Mouse (Mus musculus) lung, embryonic 14.5 days (tissue): ENCODE measurements at regions not wholly inside any gene's neighbourhood (a gene's known extent, or its start where the extent isn't known, plus 50 kb on each side); places are given as distances from the start of the nearest gene placed in this dataset.

Source experiments
- ATAC-seq: fragments of 200-750 bp; cut with Nextera tagmentation; 2 replicates; pipeline ENCODE4 v1.8.0; 2017; ENCODE audit warnings: mild to moderate bottlenecking, moderate TSS enrichment, moderate library complexity; ENCODE audit not compliant: insufficient read depth
- DNase-seq: peaks from one replicate; pipeline ENCODE4 v3.0.0-alpha.2; 2015
- H3K27ac ChIP-seq: fragments of 300-500 bp; sonication (generic); 2 replicates; pipeline ENCODE4 v1.5.1; 2014; ENCODE audit warnings: low read depth, mild to moderate bottlenecking, moderate library complexity
- H3K27me3 ChIP-seq: fragments of 300-500 bp; sonication (generic); 2 replicates; pipeline ENCODE4 v1.6.1; 2014; ENCODE audit warnings: low read length, control low read depth; ENCODE audit not compliant: insufficient read depth
- H3K36me3 ChIP-seq: fragments of 300-500 bp; sonication (generic); 2 replicates; pipeline ENCODE4 v1.6.1; 2014; ENCODE audit warnings: control low read depth; ENCODE audit not compliant: insufficient read depth
- H3K4me1 ChIP-seq: fragments of 300-500 bp; sonication (generic); 2 replicates; pipeline ENCODE4 v1.6.1; 2014; ENCODE audit warnings: antibody characterized with exemption, control low read depth; ENCODE audit not compliant: insufficient read depth
- H3K4me2 ChIP-seq: fragments of 300-500 bp; sonication (generic); 2 replicates; pipeline ENCODE4 v1.6.1; 2014; ENCODE audit warnings: mild to moderate bottlenecking
- H3K4me3 ChIP-seq: fragments of 300-500 bp; sonication (generic); 2 replicates; pipeline ENCODE4 v1.5.1; 2014; ENCODE audit warnings: low read depth, low read length
- H3K9ac ChIP-seq: fragments of 300-500 bp; sonication (generic); 2 replicates; pipeline ENCODE4 v1.6.1; 2014
- H3K9me3 ChIP-seq: fragments of 300-500 bp; sonication (generic); 2 replicates; pipeline ENCODE4 v1.6.1; 2016; ENCODE audit warnings: low read depth, low read length, control low read depth
- CTCF ChIP-seq: IDR thresholded peaks from 2 replicates; pipeline ENCODE4 v1.5.1; 2016; ENCODE audit warnings: antibody characterized with exemption, low read depth
- WGBS: fragments of 180-500 bp; shearing (Covaris S2); extraction: QIAGEN DNeasy Blood & Tissue Kit; methylation state at CpG from one replicate; pipeline ENCODE4 v1.1.7; 2014; 5-methylcytosine and 5-hydroxymethylcytosine counted together

GRCm38 (mm10) chr1:151263372-151263771, 53.4 kb downstream of the Gm47996 start:
- Histone ChIP-seq H3K9ac (no peak overlapping the region), H3K9me3 (no peaks in the 10 kb centered on the region), H3K4me2 (no peak overlapping the region), H3K27ac (no peak overlapping the region), H3K4me1 (0 out of 2 replicates have a peak, but pooled peaks cover 2% of the 10 kb centered on the region), H3K4me3 (no peak overlapping the region), H3K27me3 (no peaks in the 10 kb centered on the region), H3K36me3 (no peaks in the 10 kb centered on the region)
- ATAC-seq (no peak), DNase-seq (no peak)
- no peak for TF ChIP-seq CTCF
- WGBS, result 77% methylated on average over 5 of the region's 5 CpGs

GRCm38 (mm10) chr1:151263830-151264229, 53.9 kb downstream of the Gm47996 start:
- no peak for TF ChIP-seq CTCF

GRCm38 (mm10) chr1:151264789-151265188, 54.9 kb downstream of the Gm47996 start:
- Histone ChIP-seq H3K4me3 (no peak overlapping the region), H3K27ac (no peak overlapping the region), H3K27me3 (no peaks in the 10 kb centered on the region), H3K9ac (no peak overlapping the region), H3K9me3 (no peaks in the 10 kb centered on the region), H3K4me2 (no peak overlapping the region), H3K36me3 (no peaks in the 10 kb centered on the region), H3K4me1 (no peaks in the 10 kb centered on the region)
- DNase-seq (no peak), ATAC-seq (no peak)
- TF ChIP-seq CTCF, result no peak
- 87% methylated on average over 6 of the region's 6 CpGs for WGBS

More at GRCm38 (mm10) chr1:151263830-151264229, 53.9 kb downstream of the Gm47996 start:
- DNase-seq, result no peak
- no peaks in the 10 kb centered on the region for H3K36me3 ChIP-seq
- no peak overlapping the region for H3K27ac ChIP-seq
- no peak for ATAC-seq
- H3K9ac ChIP-seq, result no peak overlapping the region
- no peaks in the 10 kb centered on the region for H3K27me3 ChIP-seq
- H3K9me3 ChIP-seq, result no peaks in the 10 kb centered on the region
- no peaks in the 10 kb centered on the region for H3K4me1 ChIP-seq
- no peak overlapping the region for H3K4me3 ChIP-seq
- H3K4me2 ChIP-seq, result no peak overlapping the region
- 77% methylated on average over 2 of the region's 2 CpGs for WGBS

GRCm38 (mm10) chr1:151265590-151265989, 55.7 kb downstream of the Gm47996 start:
- no peaks in the 10 kb centered on the region for H3K27me3 ChIP-seq
- H3K4me1 ChIP-seq, result no peaks in the 10 kb centered on the region
- no peak overlapping the region for H3K4me3 ChIP-seq
- no peaks in the 10 kb centered on the region for H3K36me3 ChIP-seq
- ATAC-seq (no peak), DNase-seq (no peak)
- no peak for TF ChIP-seq CTCF
- no peak overlapping the region for H3K9ac ChIP-seq
- WGBS, result 63% methylated on average over 5 of the region's 5 CpGs
- H3K4me2 ChIP-seq, result no peak overlapping the region
- H3K9me3 ChIP-seq, result no peaks in the 10 kb centered on the region
- H3K27ac ChIP-seq, result no peak overlapping the region

GRCm38 (mm10) chr1:151266703-151267102, 56.8 kb downstream of the Gm47996 start:
- DNase-seq (no peak), ATAC-seq (no peak)
- Histone ChIP-seq H3K27ac (no peak overlapping the region), H3K4me2 (no peak overlapping the region), H3K36me3 (no peaks in the 10 kb centered on the region), H3K9ac (no peak overlapping the region), H3K4me1 (peaks cover 2% of the 10 kb centered on the region; the same call in 1 of the 2 replicates), H3K27me3 (no peaks in the 10 kb centered on the region), H3K4me3 (no peak overlapping the region), H3K9me3 (no peaks in the 10 kb centered on the region)
- 88% methylated on average over 4 of the region's 4 CpGs for WGBS
- no peak for TF ChIP-seq CTCF

GRCm38 (mm10) chr1:151270691-151271090, 60.8 kb downstream of the Gm47996 start:
- WGBS, result 54% methylated on average over 8 of the region's 8 CpGs
- H3K36me3 ChIP-seq, result no peaks in the 10 kb centered on the region
- no peak for DNase-seq
- peaks cover 2% of the 10 kb centered on the region; the same call in 1 of the 2 replicates for H3K4me1 ChIP-seq
- no peak overlapping the region for H3K27ac ChIP-seq
- no peak overlapping the region for H3K9ac ChIP-seq
- ATAC-seq, result no peak
- H3K9me3 ChIP-seq, result no peaks in the 10 kb centered on the region
- TF ChIP-seq CTCF, result no peak
- H3K4me2 ChIP-seq, result no peak overlapping the region
- H3K4me3 ChIP-seq, result no peak overlapping the region
- no peaks in the 10 kb centered on the region for H3K27me3 ChIP-seq

GRCm38 (mm10) chr1:151274306-151274705, 64.4 kb downstream of the Gm47996 start:
- H3K9me3 ChIP-seq, result no peaks in the 10 kb centered on the region
- ATAC-seq, result no peak
- no peak overlapping the region for H3K4me2 ChIP-seq
- H3K27ac ChIP-seq, result no peak overlapping the region
- no peak for DNase-seq
- no peak overlapping the region for H3K4me3 ChIP-seq
- no peak overlapping the region for H3K9ac ChIP-seq
- TF ChIP-seq CTCF, result no peak
- H3K4me1 ChIP-seq, result peaks cover 2% of the 10 kb centered on the region; the same call in 1 of the 2 replicates
- H3K36me3 ChIP-seq, result no peaks in the 10 kb centered on the region
- WGBS, result 80% methylated on average over 4 of the region's 4 CpGs
- no peaks in the 10 kb centered on the region for H3K27me3 ChIP-seq

GRCm38 (mm10) chr1:151275581-151275980, 65.7 kb downstream of the Gm47996 start:
- Histone ChIP-seq H3K4me1 (peaks cover 2% of the 10 kb centered on the region; the same call in 1 of the 2 replicates), H3K27ac (no peak overlapping the region), H3K9me3 (no peaks in the 10 kb centered on the region), H3K9ac (no peak overlapping the region), H3K36me3 (no peaks in the 10 kb centered on the region), H3K4me3 (no peak overlapping the region), H3K27me3 (no peaks in the 10 kb centered on the region), H3K4me2 (no peak overlapping the region)
- 79% methylated on average over 3 of the region's 3 CpGs for WGBS
- DNase-seq (no peak), ATAC-seq (no peak)
- TF ChIP-seq CTCF, result no peak
